Mouse (Mus musculus) MEL (cell line): ENCODE measurements at regions not wholly inside any gene's neighbourhood (a gene's known extent, or its start where the extent isn't known, plus 50 kb on each side); places are given as distances from the start of the nearest gene placed in this dataset.

Experiments
- GATA1 ChIP-seq: IDR thresholded peaks from 2 replicates; pipeline ENCODE4 v1.6.1; 2011; ENCODE audit warnings: low read depth, low read length, improper control_type of control experiment
- KAT2A ChIP-seq: conservative IDR thresholded peaks from 2 replicates; pipeline ENCODE4 v1.6.1; 2012; ENCODE audit warnings: low read depth, low read length, improper control_type of control experiment, inconsistent platforms
- POLR2A ChIP-seq, 2 experiments: IDR thresholded peaks; 2 replicates each; pipeline ENCODE4 v1.6.1; 2011 to 2012; ENCODE audit warnings: low read length in 2 of 2, mild to moderate bottlenecking in 2 of 2, control low read depth in 1 of 2, improper control_type of control experiment in 1 of 2, low read depth in 1 of 2, moderate library complexity in 1 of 2; ENCODE audit not compliant: control insufficient read depth in 1 of 2, insufficient read depth in 1 of 2, poor library complexity in 1 of 2
- RAD21 ChIP-seq: IDR thresholded peaks from 2 replicates; pipeline ENCODE4 v1.6.1; 2011; ENCODE audit warnings: mild to moderate bottlenecking, low read depth, low read length, improper control_type of control experiment
- USF1 ChIP-seq: IDR thresholded peaks from 2 replicates; pipeline ENCODE4 v1.6.1; 2014; ENCODE audit warnings: low read depth, mild to moderate bottlenecking, inconsistent platforms, low read length, improper control_type of control experiment, moderate library complexity

- no peak for TF ChIP-seq GATA1
- TF ChIP-seq USF1, result no peak
- TF ChIP-seq RAD21, result no peak
- no peak for TF ChIP-seq KAT2A
- no peak for TF ChIP-seq POLR2A (IDR thresholded peaks at IDR 0.05; ENCODE audit: control insufficient read depth in 1 of 2, insufficient read depth in 1 of 2, low read depth in 1 of 2, low read length in 2 of 2, poor library complexity in 1 of 2)
These were observed 885.8 kb upstream of the Ddx18 start for GRCm38 (mm10) chr1:122453617-122454016.
